Mouse (Mus musculus) liver, postnatal 0 days (tissue): ENCODE results near the gene Atg5. TPM values are rescaled to one million over a fixed set of nuclear protein-coding genes. Genes with fewer than 3 reads are reported as not detected.

ENCODE experiments used
- ATAC-seq: fragments of 200-750 bp; cut with Nextera tagmentation; 2 replicates; pipeline ENCODE4 v1.8.0; 2017; ENCODE audit warnings: mild to moderate bottlenecking, moderate library complexity
- DNase-seq: peaks from one replicate; pipeline ENCODE4 v3.0.0-alpha.2; 2016
- H3K27ac ChIP-seq: fragments of 300-500 bp; sonication (generic); 2 replicates; pipeline ENCODE4 v1.5.1; 2014; ENCODE audit warnings: antibody characterized with exemption, moderate library complexity, mild to moderate bottlenecking, low read depth
- H3K27me3 ChIP-seq: fragments of 300-500 bp; sonication (generic); 2 replicates; pipeline ENCODE4 v1.6.1; 2014; ENCODE audit warnings: low read length, control low read depth, mixed read lengths; ENCODE audit not compliant: insufficient read depth
- H3K36me3 ChIP-seq: fragments of 300-500 bp; sonication (generic); replicated peaks from 2 replicates; pipeline ENCODE4 v1.6.1; 2014; ENCODE audit warnings: mild to moderate bottlenecking, control low read depth, low read length, moderate library complexity, mixed read lengths; ENCODE audit not compliant: insufficient read depth
- H3K4me1 ChIP-seq: fragments of 300-500 bp; sonication (generic); 2 replicates; pipeline ENCODE4 v1.6.1; 2014; ENCODE audit warnings: antibody characterized with exemption, mild to moderate bottlenecking, control low read depth; ENCODE audit not compliant: insufficient read depth
- H3K4me2 ChIP-seq: fragments of 300-500 bp; sonication (generic); 2 replicates; pipeline ENCODE4 v1.6.1; 2014; ENCODE audit warnings: low read depth, mild to moderate bottlenecking, low read length, moderate library complexity, mixed read lengths
- H3K4me3 ChIP-seq: fragments of 300-500 bp; sonication (generic); 2 replicates; pipeline ENCODE4 v1.5.1; 2014; ENCODE audit warnings: low read depth, low read length
- H3K9ac ChIP-seq: fragments of 300-500 bp; sonication (generic); replicated peaks from 2 replicates; pipeline ENCODE4 v1.6.1; 2014; ENCODE audit warnings: mild to moderate bottlenecking, moderate library complexity
- H3K9me3 ChIP-seq: fragments of 300-500 bp; sonication (generic); 2 replicates; pipeline ENCODE4 v1.6.1; 2016; ENCODE audit warnings: mild to moderate bottlenecking, control low read depth, low read length, mixed read lengths
- CTCF ChIP-seq: sonication (generic); IDR thresholded peaks from 2 replicates; pipeline ENCODE4 v1.5.1; 2016; ENCODE audit warnings: antibody characterized with exemption, low read depth
- EP300 ChIP-seq: IDR thresholded peaks from 2 replicates; pipeline ENCODE4 v1.6.1; 2016; ENCODE audit warnings: antibody characterized with exemption, low read depth, mild to moderate bottlenecking
- WGBS: fragments of 180-500 bp; shearing (Covaris S2); extraction: QIAGEN DNeasy Blood & Tissue Kit; methylation state at CpG from one replicate; pipeline ENCODE4 v1.1.7; 2014; ENCODE audit not compliant: insufficient replicate concordance; 5-methylcytosine and 5-hydroxymethylcytosine counted together
- polyA plus RNA-seq: library from polyadenylated mRNA; unstranded; fragments of >200 nt; fragmentation: Nextera tagmentation; extraction: Ambion mirVana; gene quantifications from 2 replicates; pipeline ENCODE4 v1.2.1, GENCODE M21; 2015

Gene Atg5
- polyA plus RNA-seq, 1 experiment from 2014 or later, result 26.6 TPM

GRCm38 (mm10) chr10:44341826-44342521, 73.8 kb downstream of the Atg5 start:
- WGBS, result 46% methylated on average over 6 of the region's 6 CpGs
- no peaks in the 10 kb centered on the region for H3K27me3 ChIP-seq
- H3K4me3 ChIP-seq, result no peak overlapping the region
- H3K36me3 ChIP-seq, result no peaks in the 10 kb centered on the region
- TF ChIP-seq CTCF (no peak), EP300 (no peak)
- no peak for DNase-seq
- no peaks in the 10 kb centered on the region; the same call in 1 of the 2 replicates for H3K4me1 ChIP-seq
- H3K9me3 ChIP-seq, result no peaks in the 10 kb centered on the region
- ATAC-seq, result no peak
- no peak overlapping the region for H3K27ac ChIP-seq
- H3K9ac ChIP-seq, result no peak overlapping the region
- no peak overlapping the region for H3K4me2 ChIP-seq

GRCm38 (mm10) chr10:44343351-44343750, 75.2 kb downstream of the Atg5 start:
- no peaks in the 10 kb centered on the region for H3K4me1 ChIP-seq
- no peak for TF ChIP-seq EP300
- TF ChIP-seq CTCF, result no peak
- DNase-seq (no peak), ATAC-seq (no peak)
- no peaks in the 10 kb centered on the region for H3K36me3 ChIP-seq
- H3K27ac ChIP-seq, result no peak overlapping the region
- 87% methylated on average over 3 of the region's 3 CpGs for WGBS
- H3K4me2 ChIP-seq, result no peak overlapping the region
- no peak overlapping the region for H3K9ac ChIP-seq
- H3K9me3 ChIP-seq, result no peaks in the 10 kb centered on the region
- H3K27me3 ChIP-seq, result no peaks in the 10 kb centered on the region
- H3K4me3 ChIP-seq, result no peak overlapping the region

- 81% methylated on average over 10 of the region's 10 CpGs for WGBS
- DNase-seq, result no peak
- no peaks in the 10 kb centered on the region for H3K27me3 ChIP-seq
- H3K4me3 ChIP-seq, result no peak overlapping the region
- TF ChIP-seq EP300 (no peak), CTCF (no peak)
- H3K4me2 ChIP-seq, result no peak overlapping the region
- no peaks in the 10 kb centered on the region for H3K36me3 ChIP-seq
- no peak overlapping the region for H3K27ac ChIP-seq
- no peaks in the 10 kb centered on the region for H3K9me3 ChIP-seq
- no peaks in the 10 kb centered on the region for H3K4me1 ChIP-seq
- H3K9ac ChIP-seq, result no peak overlapping the region
- ATAC-seq, result no peak
Observed at GRCm38 (mm10) chr10:44347549-44348172, 79.5 kb downstream of the Atg5 start.

- Histone ChIP-seq H3K27ac (no peak overlapping the region), H3K36me3 (no peaks in the 10 kb centered on the region), H3K4me3 (no peak overlapping the region), H3K4me2 (no peak overlapping the region), H3K4me1 (no peaks in the 10 kb centered on the region), H3K9ac (no peak overlapping the region), H3K9me3 (no peaks in the 10 kb centered on the region), H3K27me3 (no peaks in the 10 kb centered on the region)
- ATAC-seq (no peak), DNase-seq (no peak)
- no peak for TF ChIP-seq EP300
- TF ChIP-seq CTCF, result no peak
- 68% methylated on average over 14 of the region's 14 CpGs for WGBS
Observed at GRCm38 (mm10) chr10:44348474-44349415, 80.6 kb downstream of the Atg5 start.

GRCm38 (mm10) chr10:44353467-44353866, 85.3 kb downstream of the Atg5 start:
- ATAC-seq (no peak), DNase-seq (no peak)
- Histone ChIP-seq H3K4me1 (no peaks in the 10 kb centered on the region), H3K4me2 (no peak overlapping the region), H3K27me3 (no peaks in the 10 kb centered on the region), H3K27ac (no peak overlapping the region), H3K36me3 (no peaks in the 10 kb centered on the region), H3K4me3 (no peak overlapping the region), H3K9me3 (no peaks in the 10 kb centered on the region), H3K9ac (no peak overlapping the region)
- 54% methylated on average over 4 of the region's 4 CpGs for WGBS
- TF ChIP-seq EP300, result no peak
- no peak for TF ChIP-seq CTCF

GRCm38 (mm10) chr10:44354393-44354792, 86.2 kb downstream of the Atg5 start:
- Histone ChIP-seq H3K4me3 (no peak overlapping the region), H3K4me2 (no peak overlapping the region; the same call in 1 of the 2 replicates), H3K9ac (no peak overlapping the region), H3K27me3 (no peaks in the 10 kb centered on the region), H3K9me3 (no peaks in the 10 kb centered on the region), H3K27ac (no peak overlapping the region), H3K36me3 (no peaks in the 10 kb centered on the region), H3K4me1 (no peaks in the 10 kb centered on the region)
- ATAC-seq, result peak; percentile 13; the same call in 1 of the 2 replicates
- TF ChIP-seq CTCF, result no peak
- peak; percentile 69 for TF ChIP-seq EP300
- 57% methylated on average over 10 of the region's 10 CpGs for WGBS
- DNase-seq, result no peak
